Comparison of ENCODE assay signal across 12 mouse cellular contexts in the genomic region with DNA sequence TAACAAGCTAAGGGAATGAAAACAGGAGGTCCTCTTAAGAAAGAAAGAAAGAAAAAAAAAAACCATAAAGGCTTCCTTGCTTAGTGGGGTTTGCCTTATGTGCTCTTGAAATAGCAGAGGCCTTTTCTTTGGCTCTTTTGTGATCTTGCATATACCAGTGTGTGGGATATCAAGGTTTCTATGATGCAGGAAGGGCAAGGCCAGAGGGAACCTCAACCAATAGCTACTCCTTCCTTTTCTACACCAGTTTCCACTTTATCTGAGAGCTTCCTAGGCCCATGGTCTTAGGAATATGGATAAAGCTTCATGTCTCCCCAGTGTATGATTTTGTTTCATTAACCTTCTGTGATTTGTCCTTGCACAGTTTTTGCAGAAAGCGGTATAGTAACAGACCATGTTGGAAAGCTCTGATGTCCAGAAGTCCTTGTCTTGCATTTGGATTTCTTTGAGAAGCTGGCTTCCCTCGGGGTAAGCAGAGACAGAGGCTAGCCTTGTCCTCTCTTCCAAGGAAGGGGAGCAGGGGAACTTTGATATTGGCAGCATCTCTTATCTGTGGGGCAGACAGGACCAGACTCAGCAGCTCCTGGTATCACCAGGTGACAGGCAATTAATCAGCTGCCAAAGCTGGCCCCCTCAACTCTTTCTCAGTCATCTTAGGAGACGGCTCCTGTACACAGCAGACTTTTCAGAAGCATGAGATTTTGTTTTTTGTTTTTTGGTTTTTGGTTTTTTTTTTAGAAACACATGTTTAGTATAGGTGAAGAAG.
"Had no signal": no experiment of that assay in that cellular context is flagged by ENCODE, and none has a peak within 500 bp of the region (broad histone marks: within the 10 kb centered on the region; RNA-seq: fewer than 3 reads in every experiment).

No protein-coding gene starts in this region.

- H3K27ac ChIP-seq: kidney, embryonic 15.5 days; limb, embryonic 13.5 days; midbrain, embryonic 12.5 days had no signal

- ATAC-seq: intestine, embryonic 16.5 days; midbrain, embryonic 16.5 days had no signal

- H3K9me3 ChIP-seq: kidney, embryonic 15.5 days; limb, embryonic 13.5 days; midbrain, embryonic 12.5 days had no signal

- H3K4me3 ChIP-seq: kidney, embryonic 15.5 days; limb, embryonic 13.5 days; midbrain, embryonic 12.5 days had no signal

- H3K36me3 ChIP-seq: kidney, embryonic 15.5 days; limb, embryonic 13.5 days; midbrain, embryonic 12.5 days had no signal

- H3K9ac ChIP-seq: kidney, embryonic 15.5 days; limb, embryonic 13.5 days; midbrain, embryonic 12.5 days had no signal

- H3K4me1 ChIP-seq: kidney, embryonic 15.5 days; limb, embryonic 13.5 days; midbrain, embryonic 12.5 days had no signal

- DNase-seq: kidney, adult 2 months; kidney, postnatal 25 days; left cerebral cortex, postnatal 4 days; lung, adult 18-20 months; right cerebral cortex, postnatal 4 days; spleen, adult 18-20 months; thymus, postnatal 4 days had no signal

- H3K27me3 ChIP-seq: kidney, embryonic 15.5 days; limb, embryonic 13.5 days; midbrain, embryonic 12.5 days had no signal

- H3K4me2 ChIP-seq: kidney, embryonic 15.5 days; limb, embryonic 13.5 days; midbrain, embryonic 12.5 days had no signal
